Mouse (Mus musculus) erythroblast, embryonic 14.5 days (primary cell): ENCODE results near the gene Kbtbd12.

Source experiments
- GATA1 ChIP-seq: IDR thresholded peaks from 2 replicates; pipeline ENCODE4 v1.6.1; 2012; ENCODE audit warnings: low read length, inconsistent platforms, mixed read lengths
- TAL1 ChIP-seq: IDR thresholded peaks from 3 replicates; pipeline ENCODE4 v1.6.1; 2012; ENCODE audit warnings: low read length, inconsistent platforms, mixed read lengths

DNA sequence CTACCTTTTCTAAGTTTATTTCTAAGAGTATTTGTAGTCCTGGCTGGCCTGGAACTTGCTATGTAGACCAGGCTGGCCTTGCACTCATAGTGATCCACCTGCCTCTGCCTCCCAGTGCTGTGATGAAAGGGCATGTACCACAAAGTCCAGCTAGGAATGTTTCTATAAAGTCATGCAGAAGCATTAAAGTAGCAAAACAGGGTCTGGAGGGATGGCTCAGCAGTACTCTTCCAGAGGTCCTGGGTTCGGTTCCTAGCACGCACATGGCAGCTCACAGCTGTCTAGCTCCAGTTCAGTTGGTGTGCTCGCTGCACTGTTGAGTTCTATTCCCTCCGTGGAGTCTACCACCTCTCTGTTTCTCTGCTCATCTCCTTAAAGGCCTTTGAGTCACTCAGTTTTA lies 77.6 kb downstream of the Kbtbd12 start:
- TF ChIP-seq GATA1 (no peak), TAL1 (no peak)
